Mouse (Mus musculus): ENCODE measurements at regions not wholly inside any gene's neighbourhood (a gene's known extent, or its start where the extent isn't known, plus 50 kb on each side); places are given as distances from the start of the nearest gene placed in this dataset.

GRCm38 (mm10) chr3:149837921-149838320 lies 847.6 kb upstream of the Adgrl2 start:
- no peak for TF ChIP-seq CTCF (IDR thresholded peaks at IDR 0.05; ENCODE audit: extremely low read depth, insufficient read depth, low read length)
- no peak for TF ChIP-seq POLR2A (IDR thresholded peaks at IDR 0.05; ENCODE audit: extremely low read depth, insufficient read depth, low read length)

Data from cortical plate, adult 2 months (tissue).